25 mouse cellular contexts compared by ENCODE assay signal in the genomic region with DNA sequence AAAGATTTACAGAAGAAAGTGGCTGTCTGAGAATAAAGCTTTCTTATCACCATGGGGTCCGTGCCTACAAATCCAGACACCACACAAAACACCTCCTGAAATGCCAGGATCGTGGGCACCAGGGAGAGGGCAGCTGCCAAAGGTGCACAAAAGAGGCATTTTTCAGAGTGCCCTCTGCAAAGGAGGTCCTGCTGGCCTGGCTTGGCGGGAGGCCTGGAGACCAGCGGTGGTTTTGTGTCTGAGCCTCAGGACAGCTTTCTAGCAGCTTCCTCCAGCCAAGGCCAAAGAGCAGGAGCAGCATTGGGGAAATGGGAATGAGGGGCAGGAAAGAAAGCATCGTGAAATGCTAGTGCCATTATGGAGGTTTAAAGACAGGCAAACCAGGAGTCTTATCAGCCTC.
DNase-seq lines count a peak whose midpoint lies in the region; ATAC-seq lines count a peak whose summit lies in the region.
"Had no signal": no experiment of that assay in that cellular context is flagged by ENCODE, and none has a peak within 500 bp of the region (broad histone marks: within the 10 kb centered on the region; RNA-seq: fewer than 3 reads in every experiment).

No protein-coding gene starts in this region.

- 66% methylated on average over 5 of the region's 5 CpGs for WGBS in midbrain, embryonic 10.5 days
- 49% methylated on average over 5 of the region's 5 CpGs for WGBS in midbrain, embryonic 15.5 days
- 78% methylated on average over 5 of the region's 5 CpGs for WGBS in limb, embryonic 10.5 days

- no peak overlapping the region for H3K4me3 ChIP-seq in midbrain, embryonic 10.5 days
- H3K4me3 ChIP-seq in midbrain, embryonic 15.5 days, result no peak overlapping the region
- H3K4me3 ChIP-seq in limb, embryonic 10.5 days, result no peak overlapping the region
- H3K4me3 ChIP-seq: embryonic facial prominence, embryonic 10.5 days; embryonic facial prominence, embryonic 13.5 days; erythroblast, embryonic 14.5 days; forebrain, embryonic 12.5 days; forebrain, embryonic 15.5 days; heart, embryonic 12.5 days; heart, embryonic 15.5 days; hindbrain, embryonic 10.5 days had no signal

- H3K4me1 ChIP-seq in midbrain, embryonic 10.5 days, result peaks cover 27% of the 10 kb centered on the region
- H3K4me1 ChIP-seq in midbrain, embryonic 15.5 days, result no peaks in the 10 kb centered on the region; the same call in 1 of the 2 replicates
- peaks cover 4% of the 10 kb centered on the region for H3K4me1 ChIP-seq in limb, embryonic 10.5 days
- H3K4me1 ChIP-seq: heart, embryonic 15.5 days had no signal

- peak overlapping the region; percentile 28; the same call in 1 of the 2 replicates for H3K27ac ChIP-seq in midbrain, embryonic 10.5 days (replicated peaks)
- H3K27ac ChIP-seq in midbrain, embryonic 15.5 days, result no peak overlapping the region
- 0 out of 2 replicates have a peak overlapping the region, but pooled peaks have one; percentile 14 for H3K27ac ChIP-seq in limb, embryonic 10.5 days
- H3K27ac ChIP-seq: forebrain, embryonic 12.5 days; forebrain, embryonic 15.5 days; heart, embryonic 15.5 days; hindbrain, embryonic 14.5 days had no signal

- DNase-seq in cerebellum, postnatal 10 days, result peak; percentile 23 to 56
- DNase-seq in midbrain, embryonic 10.5 days (ENCODE audit: low spot score), result no peak
- no peak for DNase-seq in limb, embryonic 10.5 days (ENCODE audit: low spot score)
- no peak for DNase-seq in urinary bladder, postnatal 14 days (ENCODE audit: low spot score)
- DNase-seq: adrenal gland, adult 8-10 months; adrenal gland, postnatal 25 days; cerebellum, postnatal 36 days; embryo, embryonic 11 days; gastrocnemius, postnatal 25 days; heart, adult 18-20 months; heart, postnatal 10 days; heart, postnatal 36 days had no signal

- no peaks in the 10 kb centered on the region for H3K36me3 ChIP-seq in midbrain, embryonic 10.5 days
- H3K36me3 ChIP-seq in midbrain, embryonic 15.5 days (replicated peaks), result no peaks in the 10 kb centered on the region
- no peaks in the 10 kb centered on the region for H3K36me3 ChIP-seq in limb, embryonic 10.5 days
- H3K36me3 ChIP-seq: embryonic facial prominence, embryonic 10.5 days; embryonic facial prominence, embryonic 13.5 days; forebrain, embryonic 12.5 days; forebrain, embryonic 15.5 days; heart, embryonic 12.5 days; heart, embryonic 15.5 days; hindbrain, embryonic 10.5 days had no signal

- no peaks in the 10 kb centered on the region for H3K27me3 ChIP-seq in midbrain, embryonic 10.5 days (ENCODE audit: low read depth, poor library complexity, severe bottlenecking)
- H3K27me3 ChIP-seq in midbrain, embryonic 15.5 days (replicated peaks), result no peaks in the 10 kb centered on the region
- H3K27me3 ChIP-seq in limb, embryonic 10.5 days (ENCODE audit: low read depth, poor library complexity, severe bottlenecking), result no peaks in the 10 kb centered on the region
- H3K27me3 ChIP-seq: embryonic facial prominence, embryonic 13.5 days; forebrain, embryonic 12.5 days; forebrain, embryonic 15.5 days; heart, embryonic 12.5 days; heart, embryonic 15.5 days had no signal

- no peaks in the 10 kb centered on the region for H3K9me3 ChIP-seq in midbrain, embryonic 10.5 days (replicated peaks)
- H3K9me3 ChIP-seq in midbrain, embryonic 15.5 days, result no peaks in the 10 kb centered on the region
- no peaks in the 10 kb centered on the region for H3K9me3 ChIP-seq in limb, embryonic 10.5 days (replicated peaks)
- H3K9me3 ChIP-seq: embryonic facial prominence, embryonic 10.5 days; embryonic facial prominence, embryonic 13.5 days; forebrain, embryonic 12.5 days; forebrain, embryonic 15.5 days; heart, embryonic 12.5 days; heart, embryonic 15.5 days; hindbrain, embryonic 10.5 days had no signal

- H3K4me2 ChIP-seq in midbrain, embryonic 15.5 days, result no peak overlapping the region
- H3K4me2 ChIP-seq: embryonic facial prominence, embryonic 13.5 days; forebrain, embryonic 12.5 days; forebrain, embryonic 15.5 days; heart, embryonic 12.5 days; heart, embryonic 15.5 days; hindbrain, embryonic 14.5 days had no signal

- H3K9ac ChIP-seq in midbrain, embryonic 15.5 days, result no peak overlapping the region
- H3K9ac ChIP-seq: embryonic facial prominence, embryonic 13.5 days; forebrain, embryonic 12.5 days; forebrain, embryonic 15.5 days; heart, embryonic 12.5 days; heart, embryonic 15.5 days; hindbrain, embryonic 14.5 days had no signal

- ATAC-seq in cerebellum, adult (ENCODE audit: insufficient number of reproducible peaks, low FRiP score, low TSS enrichment), result no peak
- ATAC-seq in midbrain, embryonic 15.5 days (replicated peaks), result no peak
- ATAC-seq: activated CD4-positive, CD25-positive, alpha-beta regulatory T cell, adult 4 months; CD4-positive, CD25-positive, alpha-beta regulatory T cell, adult 4 months; forebrain, embryonic 15.5 days had no signal

Comparison
In these comparisons a context has a peak if more than half of its experiments do, and no peak if none do; other contexts are left out.
1. DNase-seq: peak in cerebellum, postnatal 10 days (2 of 2); none in midbrain, embryonic 10.5 days (single experiment), limb, embryonic 10.5 days (single experiment) and urinary bladder, postnatal 14 days (single experiment).